Mouse (Mus musculus): ENCODE data around the gene Crk.

The Crk gene

GRCm38 (mm10) chr11:75655621-75656545 is 23.2 kb upstream of the Crk start:
- DNase-seq (ENCODE audit: inconsistent ontology term), result peak; percentile 89

DNA sequence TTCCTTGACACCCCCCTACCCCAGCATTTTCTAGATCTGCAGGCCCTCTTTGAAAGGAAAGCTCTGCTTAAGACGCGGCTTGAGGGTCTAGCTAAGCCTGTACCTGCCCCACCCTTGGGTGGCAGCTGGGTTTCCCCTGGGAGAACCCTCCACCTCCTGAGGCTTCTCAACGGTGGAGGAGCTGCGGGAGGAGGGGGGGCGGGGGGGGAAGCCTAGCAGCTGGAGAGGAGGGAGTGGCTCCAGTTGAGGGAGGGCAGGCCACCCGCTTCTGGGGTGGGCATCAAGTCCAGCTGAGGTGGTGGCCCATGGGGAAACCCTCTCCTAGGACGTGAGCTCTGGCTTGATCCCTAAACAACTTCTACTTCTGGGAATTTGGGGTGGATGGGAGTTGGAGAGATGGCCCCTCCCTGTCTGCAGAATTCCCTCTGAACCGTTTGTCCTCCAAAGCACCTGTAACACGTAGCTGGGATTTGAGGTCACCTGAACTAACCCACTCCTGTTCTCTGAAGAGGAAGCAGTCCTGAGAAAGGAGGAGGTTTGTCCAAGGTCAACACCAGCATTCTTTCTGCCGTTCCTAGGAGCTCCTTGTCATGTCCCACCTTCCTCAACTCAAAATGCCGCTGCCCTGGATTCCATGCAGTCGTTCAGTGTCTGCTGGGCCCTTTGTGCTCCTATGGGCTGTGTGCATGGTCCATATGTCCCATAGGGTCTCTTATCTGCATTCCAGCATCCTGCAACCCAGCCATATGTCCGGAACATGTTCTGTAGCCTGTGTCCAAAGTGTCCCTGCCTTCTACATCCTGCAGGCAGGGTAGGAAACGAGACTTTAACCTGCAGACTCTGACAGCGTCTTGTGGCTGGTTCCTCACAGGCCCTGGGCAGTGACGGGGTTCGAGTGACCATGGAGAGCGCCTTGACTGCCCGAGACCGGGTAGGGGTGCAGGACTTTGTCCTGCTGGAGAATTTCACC is 22.2 kb upstream of the Crk start:
- DNase-seq (ENCODE audit: inconsistent ontology term), result peak; percentile 22

DNA sequence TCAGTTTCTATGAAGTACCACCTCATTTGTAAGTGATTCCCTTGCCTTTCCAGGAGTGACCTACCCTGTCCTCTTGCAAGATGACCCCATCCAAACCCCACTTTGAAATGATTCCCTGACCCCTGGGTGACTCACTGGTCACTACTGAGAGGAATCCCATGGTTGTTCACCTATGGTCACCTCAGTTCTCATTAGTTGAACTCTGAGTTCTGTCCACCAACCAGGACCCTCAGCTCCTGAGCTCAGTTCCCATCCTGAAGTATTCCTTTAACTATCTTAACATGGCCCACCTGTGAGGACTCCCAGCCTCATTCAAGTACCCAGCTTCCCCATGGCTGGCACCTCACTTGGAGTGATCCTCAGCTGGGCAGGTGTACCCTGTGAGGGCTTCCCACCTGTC is 21.2 kb upstream of the Crk start:
- DNase-seq (ENCODE audit: inconsistent ontology term), result no peak

DNA sequence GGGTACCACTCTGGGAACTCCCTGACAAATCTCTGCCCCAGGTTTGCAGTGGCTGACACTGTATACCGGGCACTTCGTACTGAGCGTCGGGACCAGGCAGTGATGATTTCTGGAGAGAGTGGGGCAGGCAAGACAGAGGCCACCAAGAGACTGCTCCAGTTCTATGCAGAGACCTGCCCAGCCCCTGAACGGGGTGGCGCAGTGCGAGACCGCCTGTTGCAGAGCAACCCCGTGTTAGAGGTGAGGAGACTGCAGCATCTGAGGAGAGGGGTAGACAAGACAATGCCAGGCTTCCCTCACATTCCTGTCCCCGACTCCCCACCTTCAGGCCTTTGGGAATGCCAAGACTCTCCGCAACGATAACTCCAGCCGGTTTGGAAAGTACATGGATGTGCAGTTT is 20.7 kb upstream of the Crk start:
- no peak for DNase-seq (ENCODE audit: inconsistent ontology term)

DNA sequence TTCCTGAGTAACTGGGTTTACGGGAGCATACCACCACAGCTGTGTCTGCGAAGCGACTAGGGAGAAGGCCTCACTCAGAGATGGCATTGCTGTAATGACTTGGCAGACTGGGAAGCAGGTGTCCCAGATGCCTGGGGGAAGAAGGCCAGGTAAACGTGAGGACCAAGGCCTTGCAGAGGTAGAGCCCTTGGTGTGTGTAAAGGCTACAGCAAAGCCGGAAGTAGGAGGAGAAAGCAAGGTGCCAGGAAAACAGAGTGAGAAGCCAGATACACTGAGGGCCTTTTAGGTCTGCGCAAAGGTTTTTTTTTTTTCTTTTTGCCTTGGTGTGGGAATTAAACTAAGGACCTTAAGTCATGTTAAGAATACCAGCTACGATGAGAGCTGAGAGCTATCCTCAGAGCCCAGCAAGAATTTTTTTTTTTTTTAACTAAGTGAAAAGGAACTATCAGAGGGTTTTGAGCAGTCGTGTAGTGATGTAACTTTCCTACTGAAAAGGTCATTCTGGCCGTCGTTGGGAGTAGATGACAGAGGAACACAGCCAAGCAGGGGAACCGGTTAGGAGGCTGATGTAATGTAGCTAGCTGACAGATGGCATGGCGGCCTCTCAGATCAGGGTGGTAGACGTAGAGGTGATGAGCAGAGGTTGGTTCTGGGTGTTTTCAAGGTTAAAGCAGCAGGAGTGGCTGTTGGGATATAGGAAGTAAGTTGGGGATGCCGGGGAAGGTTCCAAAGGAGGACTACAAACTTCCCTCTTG is 19.9 kb upstream of the Crk start:
- DNase-seq (ENCODE audit: inconsistent ontology term), result no peak

DNA sequence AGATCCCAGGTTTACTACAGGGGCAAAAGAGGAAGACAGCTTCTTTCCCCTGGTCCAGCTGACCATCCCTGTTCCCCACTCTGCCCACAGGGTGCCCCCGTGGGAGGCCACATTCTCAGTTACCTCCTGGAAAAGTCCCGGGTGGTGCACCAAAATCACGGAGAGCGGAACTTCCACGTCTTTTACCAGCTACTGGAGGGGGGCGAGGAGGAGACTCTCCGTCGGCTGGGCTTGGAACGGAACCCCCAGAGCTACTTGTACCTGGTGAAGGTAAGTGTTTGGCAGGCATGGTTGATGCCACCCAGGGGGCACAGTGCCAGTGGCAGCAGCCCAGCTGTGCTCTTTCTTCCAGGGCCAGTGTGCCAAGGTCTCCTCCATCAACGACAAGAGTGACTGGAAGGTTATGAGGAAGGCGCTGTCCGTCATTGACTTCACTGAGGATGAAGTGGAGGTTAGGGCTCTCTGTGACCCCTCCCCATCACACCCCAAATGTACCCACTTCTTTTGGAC is 18.9 kb upstream of the Crk start:
- DNase-seq (ENCODE audit: inconsistent ontology term), result no peak

- no peak for DNase-seq (ENCODE audit: inconsistent ontology term)
These were observed 17.9 kb upstream of the Crk start for GRCm38 (mm10) chr11:75660941-75661800.

GRCm38 (mm10) chr11:75662131-75662530 is 16.9 kb upstream of the Crk start:
- no peak for DNase-seq (ENCODE audit: inconsistent ontology term)

- DNase-seq (ENCODE audit: inconsistent ontology term), result no peak
These were observed 12.8 kb upstream of the Crk start for GRCm38 (mm10) chr11:75666296-75666695.

- no peak for DNase-seq (ENCODE audit: inconsistent ontology term)
These were observed 10.4 kb upstream of the Crk start for GRCm38 (mm10) chr11:75668621-75669020.

DNA sequence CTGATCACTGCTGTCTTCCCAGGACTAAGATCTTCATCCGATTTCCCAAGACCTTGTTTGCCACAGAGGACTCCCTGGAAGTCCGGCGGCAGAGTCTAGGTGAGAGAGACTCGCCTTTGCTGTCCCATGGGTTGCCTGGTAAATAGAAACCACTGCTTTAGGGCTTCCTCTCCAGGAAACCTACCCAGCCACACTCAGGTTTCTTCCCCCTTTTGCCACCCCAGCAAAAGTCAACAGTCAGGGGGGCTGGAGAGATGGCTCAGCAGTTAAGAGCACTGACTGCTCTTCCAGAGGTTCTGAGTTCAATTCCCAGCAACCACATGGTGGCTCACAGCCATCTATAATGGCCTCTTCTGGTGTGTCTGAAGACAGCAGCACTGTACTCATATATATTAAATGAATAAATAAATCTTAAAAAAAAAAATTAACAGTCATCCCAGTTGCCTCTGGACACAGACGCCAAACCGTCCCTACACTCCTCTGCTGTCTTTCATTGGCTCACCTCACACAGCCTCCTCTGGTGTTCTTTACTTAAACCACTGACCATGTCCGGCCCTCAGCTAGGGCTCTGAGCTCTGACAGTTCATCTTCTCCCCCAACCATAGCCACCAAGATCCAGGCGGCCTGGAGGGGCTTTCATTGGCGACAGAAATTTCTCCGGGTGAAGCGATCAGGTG is 9.7 kb upstream of the Crk start:
- DNase-seq (ENCODE audit: inconsistent ontology term), result no peak

- no peak for DNase-seq (ENCODE audit: inconsistent ontology term)
These were observed 9.2 kb upstream of the Crk start for GRCm38 (mm10) chr11:75669853-75670200.

DNA sequence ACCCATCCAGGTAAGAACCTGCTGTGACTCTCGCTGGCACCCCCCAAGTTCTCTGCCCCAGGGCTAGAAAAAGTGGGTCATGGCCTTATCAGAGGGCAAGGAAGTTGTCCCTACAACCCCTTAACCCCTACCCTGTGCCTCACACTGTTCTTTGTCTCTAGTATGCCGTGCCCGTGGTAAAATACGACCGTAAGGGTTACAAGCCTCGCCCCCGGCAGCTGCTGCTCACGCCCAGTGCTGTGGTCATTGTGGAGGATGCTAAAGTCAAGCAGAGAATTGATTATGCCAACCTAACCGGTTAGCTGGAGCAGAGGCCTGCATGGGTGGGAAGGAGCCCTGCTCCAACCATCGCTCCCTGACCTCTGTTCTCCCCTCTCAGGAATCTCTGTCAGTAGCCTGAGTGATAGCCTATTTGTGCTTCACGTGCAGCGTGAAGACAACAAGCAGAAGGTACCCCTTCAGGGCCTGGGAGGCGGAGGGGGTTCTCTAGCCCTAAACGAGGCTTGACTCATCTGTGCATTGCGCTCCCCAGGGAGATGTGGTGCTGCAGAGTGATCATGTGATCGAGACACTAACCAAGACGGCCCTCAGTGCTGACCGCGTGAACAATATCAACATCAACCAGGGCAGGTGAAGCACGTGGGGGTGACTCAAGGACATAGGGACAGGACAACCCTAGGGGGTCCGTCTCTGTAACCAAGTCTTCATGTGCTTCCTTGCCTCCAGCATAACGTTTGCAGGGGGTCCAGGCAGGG is 7.5 kb upstream of the Crk start:
- no peak for DNase-seq (ENCODE audit: inconsistent ontology term)

DNA sequence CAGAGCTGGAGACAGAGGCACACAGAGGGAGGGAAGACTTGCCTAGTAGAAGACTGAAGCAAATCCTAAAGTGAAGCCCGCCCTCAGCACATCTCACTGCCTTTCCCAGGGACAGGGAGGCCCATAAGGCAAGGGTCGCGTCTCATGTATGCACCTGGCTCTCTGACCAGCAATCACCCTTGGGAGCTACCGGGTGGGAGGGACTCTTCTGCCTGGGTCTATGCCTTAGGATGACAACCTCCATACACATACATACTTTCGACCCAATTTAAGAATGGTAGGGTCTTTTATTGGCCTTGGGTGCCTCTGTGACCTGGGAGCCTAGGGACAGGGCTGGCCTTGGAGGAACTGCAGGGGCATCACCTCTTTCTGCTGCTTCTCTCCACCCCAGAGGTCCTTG is 5.6 kb upstream of the Crk start:
- DNase-seq (ENCODE audit: inconsistent ontology term), result no peak

- DNase-seq (ENCODE audit: inconsistent ontology term), result no peak
These were observed 4.2 kb upstream of the Crk start for GRCm38 (mm10) chr11:75674875-75675274.

- peak; percentile 61 for DNase-seq (ENCODE audit: inconsistent ontology term)
These were observed 945 bp upstream of the Crk start for GRCm38 (mm10) chr11:75677881-75678746.

DNA sequence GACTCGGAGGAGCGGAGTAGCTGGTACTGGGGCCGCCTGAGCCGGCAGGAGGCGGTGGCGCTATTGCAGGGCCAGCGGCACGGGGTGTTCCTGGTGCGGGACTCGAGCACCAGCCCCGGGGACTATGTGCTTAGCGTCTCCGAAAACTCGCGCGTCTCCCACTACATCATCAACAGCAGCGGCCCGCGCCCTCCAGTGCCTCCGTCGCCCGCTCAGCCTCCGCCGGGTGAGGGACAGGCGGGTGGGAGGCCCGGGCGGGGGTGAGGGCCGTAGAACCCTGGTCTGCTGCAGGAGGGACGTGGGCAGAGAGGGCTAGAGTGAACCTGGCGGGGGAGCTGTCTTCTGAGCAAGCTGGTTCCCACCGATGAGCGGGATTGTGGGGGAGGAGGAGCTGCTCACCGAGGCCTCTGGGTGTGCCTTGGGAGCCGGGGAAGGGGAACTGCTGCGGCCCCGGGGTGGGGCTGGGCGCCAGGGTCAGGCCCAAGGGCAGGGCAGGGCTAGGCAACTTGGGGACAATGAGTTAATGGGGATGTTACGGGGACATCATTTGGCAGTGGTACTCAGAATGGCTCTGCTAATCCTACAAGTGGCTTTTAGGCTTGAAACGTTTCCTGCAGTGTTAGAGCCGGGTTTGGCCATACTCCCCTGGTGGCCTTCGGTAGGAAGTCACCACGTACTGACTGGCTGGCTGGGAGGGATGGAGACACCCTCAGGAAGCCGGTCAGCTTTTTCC is 546 bp downstream of the Crk start:
- DNase-seq (ENCODE audit: inconsistent ontology term), result peak; percentile 62

GRCm38 (mm10) chr11:75684462-75684861 is 5.4 kb downstream of the Crk start:
- DNase-seq (ENCODE audit: inconsistent ontology term), result no peak

Data from Muller cell, postnatal 12 days (primary cell).